Mouse (Mus musculus) CD4-positive helper T cell, adult 2 months (primary cell): ENCODE data around the gene Luc7l3.

Experiments
- DNase-seq: peaks from one replicate; pipeline ENCODE4 v3.0.0-alpha.2; 2012; ENCODE audit warnings: low read depth, missing footprints, low spot score

The Luc7l3 gene

DNA sequence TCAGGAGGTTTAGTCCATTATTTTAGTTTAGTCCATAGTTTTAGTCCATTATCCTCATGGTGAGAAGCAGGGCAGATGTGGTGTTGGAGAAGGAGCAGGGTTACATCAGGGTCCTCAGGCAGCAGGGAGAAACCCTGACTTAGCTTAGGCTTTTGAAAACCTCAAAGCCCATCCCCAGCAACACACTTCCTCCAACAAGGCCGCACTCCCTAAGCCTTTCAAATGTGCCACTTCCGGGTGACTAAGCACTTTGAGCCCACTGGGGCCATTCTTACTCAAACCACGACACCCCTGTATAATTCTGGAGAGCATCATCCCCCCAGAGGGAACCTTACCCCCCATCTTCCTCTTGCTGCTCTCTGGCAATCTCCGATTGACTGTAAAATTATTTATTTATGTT, 62.0 kb downstream of the Luc7l3 start:
- DNase-seq = peak; percentile 58

DNA sequence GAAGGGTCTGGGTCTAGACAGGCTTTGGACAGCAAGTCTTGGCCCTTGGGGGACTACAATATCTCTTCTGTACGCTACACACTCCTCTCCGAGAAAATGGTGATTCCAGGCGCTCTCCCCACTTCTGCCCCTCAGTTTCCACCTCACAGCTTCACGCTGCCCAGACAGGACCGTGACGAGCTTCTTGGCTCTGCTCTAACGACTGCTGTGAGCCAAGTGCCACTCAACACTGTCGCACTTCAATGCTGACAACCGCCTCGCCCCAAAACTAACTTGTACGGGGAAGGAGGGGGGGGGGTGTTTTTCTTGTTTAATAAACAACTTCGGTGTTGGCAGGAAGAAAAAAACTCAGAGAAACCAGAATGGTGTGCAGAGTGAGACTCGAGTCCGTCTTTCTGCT, 63.8 kb downstream of the Luc7l3 start:
- no peak for DNase-seq

DNA sequence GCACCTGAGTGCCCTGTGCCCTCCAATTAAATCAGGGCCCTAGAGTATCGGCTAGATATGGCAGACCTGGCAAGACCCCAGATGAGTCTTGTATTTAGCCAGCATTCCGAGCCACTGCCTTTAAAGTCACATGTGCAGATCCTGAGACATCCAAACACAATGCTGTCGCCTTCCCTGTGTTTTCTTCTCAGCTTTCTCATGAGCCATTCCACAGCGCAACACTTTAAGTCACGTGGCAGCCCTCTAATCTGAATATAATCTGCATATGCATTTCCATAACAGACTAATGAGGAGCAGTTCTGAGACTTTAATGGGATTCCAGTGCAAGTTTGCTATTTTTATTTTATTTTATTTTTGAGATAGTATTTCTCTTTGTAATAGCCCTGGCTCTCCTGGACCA, 66.1 kb downstream of the Luc7l3 start:
- no peak for DNase-seq

DNA sequence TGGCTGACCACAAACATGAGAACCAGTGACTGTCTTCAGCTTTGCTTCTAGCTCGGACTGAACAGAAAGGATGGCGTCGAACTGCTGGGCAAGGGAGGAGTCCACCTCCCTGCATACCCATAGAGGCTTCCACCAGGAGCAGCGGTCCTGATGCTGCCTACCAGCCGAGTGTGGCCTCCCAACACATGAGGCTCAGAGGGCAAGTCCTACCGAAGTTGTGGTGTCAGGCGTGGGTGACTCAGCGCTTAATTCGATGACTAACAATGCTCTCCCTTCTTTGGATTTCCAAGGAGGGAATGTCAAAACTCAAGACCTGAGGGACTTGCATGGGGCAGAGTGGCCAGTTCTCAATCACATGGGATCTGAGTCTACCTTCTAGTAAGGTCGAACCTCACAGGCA, 68.1 kb downstream of the Luc7l3 start:
- DNase-seq = no peak

DNA sequence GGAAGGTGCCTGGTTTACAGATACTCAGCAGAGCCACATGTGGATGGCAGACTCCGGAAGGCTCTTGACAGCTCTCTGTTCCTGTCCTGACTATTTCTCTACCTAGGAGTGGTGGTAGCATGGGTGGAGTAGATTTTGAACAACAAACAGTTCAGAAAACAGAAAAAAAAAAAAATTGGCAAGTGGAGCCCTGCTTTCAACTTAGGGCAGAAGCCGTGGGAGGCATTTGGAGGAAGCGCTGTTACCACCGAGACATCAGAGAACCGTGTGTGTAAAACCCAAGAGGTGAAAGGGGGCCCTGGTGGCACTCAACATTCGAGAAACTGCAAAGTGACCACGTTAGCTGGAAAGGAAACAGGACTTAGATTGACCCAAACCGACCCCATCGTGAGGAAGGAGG, 68.6 kb downstream of the Luc7l3 start:
- peak; percentile 62 for DNase-seq

DNA sequence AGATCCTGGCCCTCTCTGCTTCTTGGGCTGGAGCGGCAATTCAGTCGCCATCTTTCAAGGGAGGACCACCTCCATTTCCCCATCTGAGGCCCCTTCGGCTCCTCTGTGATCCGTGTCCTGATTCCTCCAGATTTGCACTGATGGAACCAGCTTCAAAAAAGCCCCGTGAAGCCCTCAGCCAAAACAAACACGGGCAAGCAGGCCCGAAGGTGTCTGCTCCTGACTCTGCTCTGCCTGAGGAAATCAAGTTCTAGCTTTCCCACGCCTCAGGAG, 75.1 kb downstream of the Luc7l3 start:
- no peak for DNase-seq

DNA sequence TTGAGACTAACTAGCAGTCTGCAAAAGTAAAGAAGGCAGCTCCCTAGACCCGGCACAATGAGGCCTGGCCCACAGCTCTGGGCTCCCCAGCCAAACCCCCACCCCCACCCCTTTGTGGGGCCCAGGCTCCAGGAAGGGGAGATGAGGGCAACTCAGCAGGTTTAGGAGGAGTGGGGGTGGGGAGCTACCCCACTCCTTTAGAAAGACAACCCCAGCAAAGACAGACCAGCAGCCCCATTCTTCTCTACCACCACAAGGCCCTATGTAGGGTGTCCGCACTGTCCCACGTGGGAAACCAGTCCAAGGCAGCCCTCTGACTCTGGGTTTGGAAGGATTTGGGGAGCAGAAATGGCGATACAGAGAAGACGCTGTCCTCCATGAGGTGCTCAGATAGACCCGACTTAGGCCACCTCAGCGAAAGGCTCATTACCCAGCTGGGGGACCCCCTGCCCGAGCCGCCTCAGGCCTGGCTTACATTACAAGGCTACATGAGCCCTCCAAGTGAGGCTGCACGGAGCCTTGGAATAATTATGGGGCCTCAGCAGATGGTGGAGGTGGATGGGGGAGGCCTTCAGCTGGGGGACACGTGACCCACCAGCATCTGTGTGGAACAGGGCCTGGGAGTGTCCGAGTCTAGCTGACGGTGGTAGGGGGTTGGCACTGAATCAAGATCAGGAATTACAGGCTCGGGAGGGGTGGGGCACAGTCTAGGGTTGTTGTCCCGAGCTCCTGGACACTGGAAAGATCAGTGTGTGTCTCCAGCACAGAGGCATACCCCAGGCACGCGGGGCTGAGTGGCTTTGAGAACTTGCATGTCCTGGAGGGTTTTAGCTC, 75.6 kb downstream of the Luc7l3 start, which contains the start of gene Wfikkn2:
Gene Wfikkn2, minus strand, starts transcription at position 51 of the 834 bp plus-strand sequence.
- no peak for DNase-seq

DNA sequence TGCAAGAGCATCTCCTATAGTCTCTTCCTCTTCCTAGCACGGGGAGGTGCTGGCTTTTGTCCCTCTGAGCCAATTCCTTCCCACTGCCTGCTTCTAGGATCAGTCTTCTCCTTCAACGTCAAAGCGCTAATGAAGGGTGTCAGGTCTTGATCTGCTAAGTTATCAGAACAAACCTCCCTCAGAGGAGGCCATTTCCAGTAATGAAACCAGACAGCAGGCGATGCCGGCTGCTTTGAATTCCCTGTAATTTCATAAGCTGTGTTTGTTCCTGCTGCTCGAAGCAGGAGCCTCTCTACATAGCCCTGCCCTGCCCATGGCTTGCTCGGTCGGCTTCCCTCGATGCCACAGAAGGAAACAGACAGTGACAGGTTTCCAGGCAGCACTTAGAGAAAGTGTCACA, 77.4 kb downstream of the Luc7l3 start:
- no peak for DNase-seq

DNA sequence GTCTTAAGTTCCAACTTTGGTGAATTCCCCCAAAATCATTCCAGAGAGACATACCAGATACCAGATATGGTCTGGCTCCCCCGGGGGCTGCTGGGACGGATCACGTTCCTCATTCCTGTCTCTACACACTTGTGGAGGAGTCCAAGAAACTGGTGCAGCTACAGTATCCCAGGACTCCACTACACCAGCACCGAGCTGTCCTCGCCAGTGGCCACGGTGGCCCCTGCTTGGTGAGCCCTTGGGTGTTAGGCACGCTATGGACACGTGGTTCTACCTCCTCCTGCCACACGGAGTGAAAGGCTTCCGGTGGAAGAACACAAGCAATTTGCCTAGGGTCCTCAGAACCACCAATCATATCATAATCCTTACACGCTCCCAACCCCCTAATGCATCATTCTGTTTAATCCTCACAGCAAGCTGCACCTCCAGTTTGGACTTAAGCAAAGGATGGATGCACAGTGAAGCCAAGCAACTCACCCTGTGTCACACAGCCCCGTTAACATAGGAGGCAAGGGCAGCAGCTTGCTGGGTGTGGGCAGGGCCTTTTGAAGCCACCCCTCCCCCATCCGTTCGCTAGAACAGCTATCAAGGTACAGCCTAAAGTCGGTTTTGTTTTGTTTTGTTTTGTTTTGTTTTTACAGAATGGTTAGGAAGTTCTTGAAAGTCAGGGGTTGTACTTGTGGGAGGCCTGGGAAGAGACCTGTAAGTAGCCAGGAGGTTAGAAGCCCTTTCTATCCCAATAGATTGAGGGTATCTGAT, 78.2 kb downstream of the Luc7l3 start:
- peak; percentile 55 for DNase-seq

DNA sequence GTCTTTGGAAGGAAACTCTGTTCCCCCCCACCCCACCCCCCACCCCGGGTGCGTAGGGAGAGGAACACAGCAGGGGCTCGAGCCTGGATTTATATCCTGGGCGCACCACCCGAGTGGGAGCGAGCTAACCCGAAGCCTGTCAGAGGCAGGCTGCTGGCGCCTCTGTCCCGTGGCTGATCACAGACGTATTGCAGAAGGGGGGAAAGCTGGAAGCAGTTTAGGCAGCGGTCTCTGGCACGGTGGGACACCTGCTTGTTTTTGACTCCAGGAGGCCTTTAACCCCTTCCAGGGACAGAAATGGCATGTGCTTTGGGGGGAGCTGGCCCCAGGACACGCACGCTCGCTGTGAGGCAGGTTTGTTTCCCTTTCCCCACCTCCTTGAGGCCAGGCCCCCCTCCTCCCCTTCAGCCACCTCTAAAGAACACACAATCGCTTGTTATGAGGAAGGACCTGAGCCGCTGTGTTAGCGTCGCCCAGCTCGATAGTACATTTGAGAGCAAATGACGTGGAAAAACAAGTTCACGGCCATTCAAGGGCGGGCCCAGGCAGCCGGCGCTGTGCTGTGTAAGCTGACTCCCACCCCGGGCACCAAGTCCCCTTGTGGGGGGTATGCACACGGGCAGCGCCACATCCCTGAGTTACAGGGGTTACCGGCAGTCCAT, 78.9 kb downstream of the Luc7l3 start:
- peak; percentile 28 for DNase-seq

DNA sequence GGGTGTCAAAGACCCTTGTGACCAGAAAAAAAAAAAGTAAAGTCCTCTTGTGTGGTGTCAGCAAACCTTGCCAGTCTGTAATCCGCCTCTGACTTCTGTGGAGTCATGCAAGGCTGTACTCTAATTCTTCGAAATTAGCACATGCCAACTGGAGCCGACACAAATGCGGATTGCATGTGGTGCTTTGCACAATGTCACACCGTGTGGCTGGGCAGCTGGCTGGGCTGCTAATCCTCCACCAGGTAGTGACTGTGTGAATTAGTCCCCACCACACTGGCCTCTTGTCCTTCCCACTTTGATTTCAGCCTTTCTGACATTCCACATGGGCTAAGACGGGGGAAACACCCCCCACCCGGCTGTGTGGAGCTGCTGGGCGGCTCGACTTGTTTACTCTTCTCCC, 82.1 kb downstream of the Luc7l3 start:
- DNase-seq = no peak

DNA sequence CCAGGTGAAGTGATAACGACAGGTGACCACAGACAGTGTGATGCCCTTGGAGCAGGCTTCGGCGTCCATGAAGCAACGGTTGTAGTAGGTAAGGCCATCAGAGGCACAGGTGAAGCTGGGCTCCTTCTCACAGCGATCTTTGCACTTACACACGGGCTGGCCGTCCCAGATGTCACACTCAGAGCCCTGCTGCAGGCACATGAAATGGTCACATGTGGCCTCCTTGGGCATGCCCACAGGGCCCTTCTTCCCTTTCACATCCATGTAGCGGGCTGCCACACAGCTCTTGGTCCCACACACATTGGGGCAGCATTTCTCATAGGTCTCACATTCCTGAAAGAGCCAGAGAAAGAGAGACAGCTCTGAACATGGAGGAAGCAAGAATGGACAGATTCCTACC, 83.0 kb downstream of the Luc7l3 start:
- no peak for DNase-seq
